Mouse (Mus musculus) neural tube, embryonic 14.5 days (tissue): ENCODE results near the gene Slco2a1. TPM values are rescaled to one million over a fixed set of nuclear protein-coding genes. Genes with fewer than 3 reads are reported as not detected.

Source experiments
- ATAC-seq: fragments of 200-750 bp; cut with Nextera tagmentation; 2 replicates; pipeline ENCODE4 v1.8.0; 2017; ENCODE audit warnings: low read depth, mild to moderate bottlenecking, moderate TSS enrichment, moderate library complexity
- H3K27ac ChIP-seq: fragments of 300-500 bp; sonication (generic); 2 replicates; pipeline ENCODE4 v1.5.1; 2014; ENCODE audit warnings: low read depth, mild to moderate bottlenecking, control low read depth, low read length, moderate library complexity, mixed read lengths
- H3K27me3 ChIP-seq: fragments of 300-500 bp; sonication (generic); 2 replicates; pipeline ENCODE4 v1.6.1; 2014; ENCODE audit warnings: low read length; ENCODE audit not compliant: control insufficient read depth, insufficient read depth
- H3K36me3 ChIP-seq: fragments of 300-500 bp; sonication (generic); 2 replicates; pipeline ENCODE4 v1.6.1; 2014; ENCODE audit warnings: low read length, mixed read lengths; ENCODE audit not compliant: control insufficient read depth, insufficient read depth
- H3K4me1 ChIP-seq: fragments of 300-500 bp; sonication (generic); 2 replicates; pipeline ENCODE4 v1.6.1; 2014; ENCODE audit warnings: low read length; ENCODE audit not compliant: control insufficient read depth, insufficient read depth
- H3K4me2 ChIP-seq: fragments of 300-500 bp; sonication (generic); 2 replicates; pipeline ENCODE4 v1.6.1; 2014; ENCODE audit warnings: mild to moderate bottlenecking, low read depth, low read length, control low read depth
- H3K4me3 ChIP-seq: fragments of 300-500 bp; sonication (generic); 2 replicates; pipeline ENCODE4 v1.5.1; 2014; ENCODE audit warnings: low read depth, low read length, control low read depth, mixed read lengths
- H3K9ac ChIP-seq: fragments of 300-500 bp; sonication (generic); replicated peaks from 2 replicates; pipeline ENCODE4 v1.6.1; 2014; ENCODE audit warnings: low read depth, mild to moderate bottlenecking, control low read depth, low read length, mixed read lengths
- H3K9me3 ChIP-seq: fragments of 300-500 bp; sonication (generic); 2 replicates; pipeline ENCODE4 v1.6.1; 2016; ENCODE audit warnings: low read length; ENCODE audit not compliant: control insufficient read depth
- WGBS: fragments of 180-500 bp; shearing (Covaris S2); extraction: QIAGEN DNeasy Blood & Tissue Kit; methylation state at CpG from one replicate; pipeline ENCODE4 v1.1.7; 2014; 5-methylcytosine and 5-hydroxymethylcytosine counted together
- polyA plus RNA-seq: library from polyadenylated mRNA; unstranded; fragments of >200 nt; fragmentation: Nextera tagmentation; extraction: Ambion mirVana; gene quantifications from 2 replicates; pipeline ENCODE4 v1.2.1, GENCODE M21; 2014

Gene Slco2a1
- polyA plus RNA-seq, 1 experiment from 2014 or later: 1.0 TPM

GRCm38 (mm10) chr9:102962093-102962788 lies 26.3 kb upstream of the Slco2a1 start:
- H3K4me3 ChIP-seq: no peak overlapping the region
- ATAC-seq: no peak
- no peak overlapping the region for H3K9ac ChIP-seq

GRCm38 (mm10) chr9:102963321-102963720 lies 25.2 kb upstream of the Slco2a1 start:
- H3K9me3 ChIP-seq: no peaks in the 10 kb centered on the region
- H3K4me3 ChIP-seq: no peak overlapping the region
- H3K27me3 ChIP-seq: no peaks in the 10 kb centered on the region
- H3K36me3 ChIP-seq: no peaks in the 10 kb centered on the region
- H3K4me2 ChIP-seq: no peak overlapping the region
- no peak for ATAC-seq
- no peak overlapping the region for H3K27ac ChIP-seq
- 88% methylated on average over 7 of the region's 7 CpGs for WGBS
- no peaks in the 10 kb centered on the region for H3K4me1 ChIP-seq
- no peak overlapping the region for H3K9ac ChIP-seq

More at GRCm38 (mm10) chr9:102962093-102962788, 26.3 kb upstream of the Slco2a1 start:
- Histone ChIP-seq H3K9me3 (no peaks in the 10 kb centered on the region), H3K4me1 (no peaks in the 10 kb centered on the region), H3K27me3 (no peaks in the 10 kb centered on the region), H3K36me3 (no peaks in the 10 kb centered on the region), H3K27ac (no peak overlapping the region), H3K4me2 (no peak overlapping the region)
- WGBS: 72% methylated on average over 10 of the region's 10 CpGs

GRCm38 (mm10) chr9:102964644-102965043 lies 23.9 kb upstream of the Slco2a1 start:
- Histone ChIP-seq H3K4me2 (no peak overlapping the region), H3K9me3 (no peaks in the 10 kb centered on the region), H3K27ac (no peak overlapping the region), H3K4me3 (no peak overlapping the region), H3K4me1 (no peaks in the 10 kb centered on the region), H3K36me3 (no peaks in the 10 kb centered on the region), H3K9ac (no peak overlapping the region), H3K27me3 (no peaks in the 10 kb centered on the region)
- 95% methylated on average over 9 of the region's 9 CpGs for WGBS
- ATAC-seq: no peak

GRCm38 (mm10) chr9:102972393-102973050 lies 16.0 kb upstream of the Slco2a1 start:
- H3K9ac ChIP-seq: no peak overlapping the region
- H3K27ac ChIP-seq: no peak overlapping the region
- no peak overlapping the region for H3K4me2 ChIP-seq
- no peaks in the 10 kb centered on the region for H3K4me1 ChIP-seq
- H3K27me3 ChIP-seq: no peaks in the 10 kb centered on the region
- no peak overlapping the region for H3K4me3 ChIP-seq
- no peaks in the 10 kb centered on the region for H3K36me3 ChIP-seq
- no peak for ATAC-seq
- WGBS: 84% methylated on average over 2 of the region's 2 CpGs
- no peaks in the 10 kb centered on the region for H3K9me3 ChIP-seq

- Histone ChIP-seq H3K4me3 (no peak overlapping the region), H3K9ac (no peak overlapping the region), H3K4me2 (no peak overlapping the region), H3K36me3 (no peaks in the 10 kb centered on the region), H3K27ac (no peak overlapping the region), H3K27me3 (no peaks in the 10 kb centered on the region), H3K4me1 (no peaks in the 10 kb centered on the region), H3K9me3 (no peaks in the 10 kb centered on the region)
- ATAC-seq: no peak
- WGBS: 87% methylated on average over 2 of the region's 2 CpGs
Observed at GRCm38 (mm10) chr9:102975887-102976286, 12.6 kb upstream of the Slco2a1 start.

- Histone ChIP-seq H3K9ac (no peak overlapping the region), H3K4me3 (no peak overlapping the region), H3K27me3 (no peaks in the 10 kb centered on the region), H3K4me1 (no peaks in the 10 kb centered on the region), H3K36me3 (no peaks in the 10 kb centered on the region), H3K4me2 (no peak overlapping the region), H3K27ac (no peak overlapping the region), H3K9me3 (no peaks in the 10 kb centered on the region)
- 100% methylated on average over 1 of the region's 1 CpGs for WGBS
- ATAC-seq: no peak
Observed at GRCm38 (mm10) chr9:102977090-102977489, 11.4 kb upstream of the Slco2a1 start.

- 76% methylated on average over 9 of the region's 9 CpGs for WGBS
- Histone ChIP-seq H3K36me3 (no peaks in the 10 kb centered on the region), H3K9ac (no peak overlapping the region), H3K4me3 (no peak overlapping the region), H3K4me2 (no peak overlapping the region), H3K27ac (no peak overlapping the region), H3K4me1 (no peaks in the 10 kb centered on the region), H3K27me3 (no peaks in the 10 kb centered on the region), H3K9me3 (no peaks in the 10 kb centered on the region)
- ATAC-seq: no peak
Observed at GRCm38 (mm10) chr9:102977791-102978492, 10.6 kb upstream of the Slco2a1 start.

GRCm38 (mm10) chr9:102979011-102979700 lies 9.4 kb upstream of the Slco2a1 start:
- no peak overlapping the region for H3K4me3 ChIP-seq
- no peaks in the 10 kb centered on the region for H3K4me1 ChIP-seq
- no peak overlapping the region for H3K27ac ChIP-seq
- no peak overlapping the region for H3K4me2 ChIP-seq
- 93% methylated on average over 3 of the region's 3 CpGs for WGBS
- H3K27me3 ChIP-seq: no peaks in the 10 kb centered on the region
- H3K36me3 ChIP-seq: no peaks in the 10 kb centered on the region
- H3K9ac ChIP-seq: no peak overlapping the region
- no peaks in the 10 kb centered on the region for H3K9me3 ChIP-seq
- no peak for ATAC-seq
